Mouse (Mus musculus) CH12.LX (cell line): Measurements from ENCODE around the gene Ampd3. TPM values are rescaled to one million over a fixed set of nuclear protein-coding genes. Genes with fewer than 3 reads are reported as not detected.

Experiments used
- DNase-seq: peaks from one replicate; pipeline ENCODE4 v3.0.0-alpha.2; 2013; ENCODE audit errors: extremely low read depth
- H3K27ac ChIP-seq: 2 replicates; pipeline ENCODE4 v1.5.1; 2012; ENCODE audit warnings: low read depth, mild to moderate bottlenecking, control low read depth, moderate library complexity; ENCODE audit not compliant: insufficient read depth
- H3K27me3 ChIP-seq: replicated peaks from 2 replicates; pipeline ENCODE3; 2012; ENCODE audit warnings: inconsistent platforms
- H3K36me3 ChIP-seq, 2 experiments: replicated peaks in 1 of 2; 2 replicates each; pipeline versions ENCODE3 to v1.6.1; 2012; ENCODE audit warnings: inconsistent platforms in 1 of 2, low read length in 1 of 2, mild to moderate bottlenecking in 1 of 2, mixed read lengths in 1 of 2, moderate library complexity in 1 of 2; ENCODE audit not compliant: control insufficient read depth in 1 of 2, insufficient read depth in 1 of 2
- H3K4me1 ChIP-seq, 2 experiments: 2 replicates each; pipeline ENCODE4 v1.6.1; 2012; ENCODE audit warnings: inconsistent platforms in 1 of 2, moderate library complexity in 1 of 2; ENCODE audit not compliant: insufficient read depth in 2 of 2, control insufficient read depth in 1 of 2
- H3K4me2 ChIP-seq: 2 replicates; pipeline ENCODE4 v1.6.1; 2012; ENCODE audit warnings: low read depth, mild to moderate bottlenecking, control low read depth; ENCODE audit not compliant: poor library complexity, insufficient read depth, severe bottlenecking
- H3K4me3 ChIP-seq, 3 experiments: fragments of 150-350 bp in 1 of 3; sonication (generic) in 1 of 3; replicated peaks in 1 of 3; 2 replicates each; pipeline versions ENCODE3 to v1.5.1; 2011 to 2012; ENCODE audit warnings: low read depth in 2 of 3, low read length in 2 of 3, mild to moderate bottlenecking in 2 of 3, moderate library complexity in 2 of 3, control low read depth in 1 of 3, improper control_type of control experiment in 1 of 3, inconsistent platforms in 1 of 3, mixed read lengths in 1 of 3; ENCODE audit not compliant: poor library complexity in 1 of 3
- H3K79me2 ChIP-seq: replicated peaks from 2 replicates; pipeline ENCODE4 v1.6.1; 2012; ENCODE audit warnings: mild to moderate bottlenecking, moderate library complexity; ENCODE audit not compliant: control insufficient read depth, poor library complexity, insufficient read depth, severe bottlenecking; ENCODE audit errors: extremely low read depth
- H3K9ac ChIP-seq: 2 replicates; pipeline ENCODE4 v1.6.1; 2012; ENCODE audit warnings: low read depth, mild to moderate bottlenecking, control low read depth, moderate library complexity; ENCODE audit not compliant: insufficient read depth
- H3K9me3 ChIP-seq: replicated peaks from 2 replicates; pipeline ENCODE3; 2012; ENCODE audit warnings: low read length, inconsistent platforms, mixed read lengths
- CHD2 ChIP-seq: IDR thresholded peaks from 2 replicates; pipeline ENCODE4 v1.6.1; 2011; ENCODE audit warnings: low read length, improper control_type of control experiment
- E2F4 ChIP-seq: IDR thresholded peaks from 2 replicates; pipeline ENCODE4 v1.6.1; 2011; ENCODE audit warnings: low read depth, low read length, improper control_type of control experiment; ENCODE audit not compliant: insufficient replicate concordance
- EP300 ChIP-seq: IDR thresholded peaks from 2 replicates; pipeline ENCODE4 v1.6.1; 2011; ENCODE audit warnings: low read length, improper control_type of control experiment
- HCFC1 ChIP-seq: IDR thresholded peaks from 2 replicates; pipeline ENCODE4 v1.6.1; 2012; ENCODE audit warnings: low read depth, mild to moderate bottlenecking, inconsistent platforms, low read length, improper control_type of control experiment
- IRF4 ChIP-seq: IDR thresholded peaks from 2 replicates; pipeline ENCODE4 v1.6.1; 2014; ENCODE audit warnings: low read depth, mild to moderate bottlenecking, inconsistent platforms, low read length, improper control_type of control experiment
- JUN ChIP-seq: IDR thresholded peaks from 2 replicates; pipeline ENCODE4 v1.6.1; 2011; ENCODE audit warnings: low read depth, mild to moderate bottlenecking, low read length, improper control_type of control experiment, moderate library complexity; ENCODE audit not compliant: insufficient read depth
- JUND ChIP-seq: conservative IDR thresholded peaks from 2 replicates; pipeline ENCODE4 v1.6.1; 2011; ENCODE audit warnings: low read depth, low read length, improper control_type of control experiment
- KAT2A ChIP-seq: IDR thresholded peaks from 2 replicates; pipeline ENCODE4 v1.6.1; 2012; ENCODE audit warnings: low read length, improper control_type of control experiment, inconsistent platforms; ENCODE audit not compliant: insufficient replicate concordance
- MAFK ChIP-seq: IDR thresholded peaks from 2 replicates; pipeline ENCODE4 v1.6.1; 2011; ENCODE audit warnings: low read length, improper control_type of control experiment; ENCODE audit not compliant: insufficient replicate concordance
- MAX ChIP-seq: IDR thresholded peaks from 2 replicates; pipeline ENCODE4 v1.6.1; 2011; ENCODE audit warnings: low read length, improper control_type of control experiment
- MAZ ChIP-seq: IDR thresholded peaks from 2 replicates; pipeline ENCODE4 v1.6.1; 2012; ENCODE audit warnings: low read depth, mild to moderate bottlenecking, inconsistent platforms, low read length, improper control_type of control experiment, moderate library complexity
- MXI1 ChIP-seq: IDR thresholded peaks from 2 replicates; pipeline ENCODE4 v1.6.1; 2011; ENCODE audit warnings: mild to moderate bottlenecking, low read depth, low read length, improper control_type of control experiment
- MYC ChIP-seq: IDR thresholded peaks from 2 replicates; pipeline ENCODE4 v1.6.1; 2011; ENCODE audit warnings: low read depth, mild to moderate bottlenecking, improper control_type of control experiment, low read length
- NRF1 ChIP-seq: IDR thresholded peaks from 2 replicates; pipeline ENCODE4 v1.6.1; 2014; ENCODE audit warnings: low read depth, mild to moderate bottlenecking, inconsistent platforms, low read length, improper control_type of control experiment, moderate library complexity
- PAX5 ChIP-seq: IDR thresholded peaks from 2 replicates; pipeline ENCODE4 v1.6.1; 2012; ENCODE audit warnings: low read length, inconsistent platforms, mixed read lengths
- POLR2A ChIP-seq: IDR thresholded peaks from 2 replicates; pipeline ENCODE4 v1.6.1; 2011; ENCODE audit warnings: low read depth, mild to moderate bottlenecking, improper control_type of control experiment, low read length
- POLR2AphosphoS2 ChIP-seq: IDR thresholded peaks from 2 replicates; pipeline ENCODE4 v1.6.1; 2011; ENCODE audit warnings: low read depth, low read length, improper control_type of control experiment
- RAD21 ChIP-seq: IDR thresholded peaks from 2 replicates; pipeline ENCODE4 v1.6.1; 2011; ENCODE audit warnings: low read depth, mild to moderate bottlenecking, low read length, improper control_type of control experiment, moderate library complexity
- RCOR1 ChIP-seq: conservative IDR thresholded peaks from 2 replicates; pipeline ENCODE4 v1.6.1; 2012; ENCODE audit warnings: low read depth, mild to moderate bottlenecking, inconsistent platforms, low read length, improper control_type of control experiment
- TBP ChIP-seq: conservative IDR thresholded peaks from 2 replicates; pipeline ENCODE4 v1.6.1; 2011; ENCODE audit warnings: low read depth, low read length, improper control_type of control experiment
- UBTF ChIP-seq: IDR thresholded peaks from 2 replicates; pipeline ENCODE4 v1.6.1; 2012; ENCODE audit warnings: low read depth, mild to moderate bottlenecking, inconsistent platforms, low read length, improper control_type of control experiment, moderate library complexity
- ZKSCAN1 ChIP-seq: IDR thresholded peaks from 2 replicates; pipeline ENCODE4 v1.6.1; 2012; ENCODE audit warnings: low read depth, inconsistent platforms, low read length, improper control_type of control experiment, borderline replicate concordance
- dilution Hi-C: fragments of 300-500 bp; cut with MboI; formaldehyde crosslinking; loops from 2 replicates; pipeline ENCODE4 v1.14.3; 2020; ENCODE audit warnings: low sequenced_read_pairs; ENCODE audit not compliant: extremely low pct_unique_long_range_greater_than_20kb, extremely low pct_ligation_motif_present
- in situ Hi-C: fragments of 300-500 bp; cut with MboI; formaldehyde crosslinking; loops from 3 replicates; pipeline ENCODE4 v1.14.3; 2019; ENCODE audit warnings: low sequenced_read_pairs, low pct_ligation_motif_present, low pct_unique_long_range_greater_than_20kb, mixed read lengths
- polyA plus RNA-seq: library from polyadenylated mRNA; unstranded; fragments of >175 nt; gene quantifications from 2 replicates; pipeline ENCODE4 v1.2.1, GENCODE M21; 2012; ENCODE audit warnings: low read depth; ENCODE audit not compliant: insufficient read length
- total RNA-seq, 2 experiments: library from RNA; depleted of rRNA; stranded (reverse); fragments of 300-350 nt in 1 of 2; fragments of >200 nt in 1 of 2; gene quantifications; 2 replicates each; pipeline ENCODE4 v1.2.3; 2012 to 2014

The Ampd3 gene
- total and polyA plus RNA-seq, 3 experiments: 0.08 to 0.84 (median 0.30) TPM

DNA sequence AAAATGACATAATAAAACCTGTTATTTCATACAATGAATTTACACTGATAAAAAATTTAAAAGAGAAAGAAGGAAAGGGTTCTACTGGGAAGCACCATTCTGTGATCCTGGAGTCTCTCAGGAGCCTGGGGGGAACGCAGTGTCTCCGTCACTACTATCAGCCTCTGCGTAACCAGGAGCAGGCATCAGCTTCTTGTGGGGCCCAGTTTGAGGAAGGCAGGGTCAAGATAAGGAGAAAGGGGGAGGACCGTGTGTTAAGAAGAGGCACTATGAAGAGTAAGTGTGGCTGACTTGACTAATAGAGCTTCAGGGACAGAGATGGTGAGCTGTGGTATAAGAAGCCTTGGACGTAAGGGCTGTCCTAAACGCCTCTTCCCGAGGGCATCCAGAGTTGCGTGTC is 6.7 kb downstream of the Ampd3 start:
- dilution Hi-C loops: no loop called here
- Histone ChIP-seq H3K27me3 (no peaks in the 10 kb centered on the region), H3K36me3 (no peaks in the 10 kb centered on the region), H3K79me2 (no peaks in the 10 kb centered on the region), H3K27ac (no peak overlapping the region), H3K9ac (no peak overlapping the region), H3K4me1 (peaks cover 13 to 44% of the 10 kb centered on the region in 2 experiments), H3K4me2 (no peak overlapping the region), H3K4me3 (no peak overlapping the region), H3K9me3 (no peaks in the 10 kb centered on the region)
- TF ChIP-seq TBP (no peak), E2F4 (no peak), MXI1 (no peak), UBTF (no peak), HCFC1 (no peak), MYC (no peak), POLR2AphosphoS2 (no peak), KAT2A (no peak), MAX (no peak), ZKSCAN1 (no peak), JUN (no peak), IRF4 (no peak), RCOR1 (no peak), EP300 (no peak), CHD2 (no peak), RAD21 (no peak), MAZ (no peak), POLR2A (no peak), JUND (no peak), NRF1 (no peak)
- in situ Hi-C loops: no loop called here
- DNase-seq: no peak

- dilution Hi-C loops: no loop called here
- no peaks in the 10 kb centered on the region for H3K9me3 ChIP-seq
- no peak for TF ChIP-seq PAX5
- no peak for TF ChIP-seq JUND
- TF ChIP-seq MAFK: no peak
- H3K27ac ChIP-seq: no peak overlapping the region
- DNase-seq: no peak
- no peak overlapping the region for H3K4me2 ChIP-seq
- H3K9ac ChIP-seq: no peak overlapping the region
- no peaks in the 10 kb centered on the region for H3K27me3 ChIP-seq
- no peak overlapping the region for H3K4me3 ChIP-seq
- H3K4me1 ChIP-seq: peaks cover 11 to 41% of the 10 kb centered on the region in 2 experiments
- in situ Hi-C loops: no loop called here
- no peaks in the 10 kb centered on the region for H3K36me3 ChIP-seq
- no peaks in the 10 kb centered on the region for H3K79me2 ChIP-seq
Measured at GRCm38 (mm10) chr7:110777146-110778001, 9.4 kb downstream of the Ampd3 start.
